Mouse (Mus musculus) kidney, postnatal 14 days (tissue): ENCODE data around the gene Xpnpep1.

Experiments used
- DNase-seq: peaks from one replicate; pipeline ENCODE4 v3.0.0; 2022; ENCODE audit warnings: mixed read lengths

Xpnpep1 gene

DNA sequence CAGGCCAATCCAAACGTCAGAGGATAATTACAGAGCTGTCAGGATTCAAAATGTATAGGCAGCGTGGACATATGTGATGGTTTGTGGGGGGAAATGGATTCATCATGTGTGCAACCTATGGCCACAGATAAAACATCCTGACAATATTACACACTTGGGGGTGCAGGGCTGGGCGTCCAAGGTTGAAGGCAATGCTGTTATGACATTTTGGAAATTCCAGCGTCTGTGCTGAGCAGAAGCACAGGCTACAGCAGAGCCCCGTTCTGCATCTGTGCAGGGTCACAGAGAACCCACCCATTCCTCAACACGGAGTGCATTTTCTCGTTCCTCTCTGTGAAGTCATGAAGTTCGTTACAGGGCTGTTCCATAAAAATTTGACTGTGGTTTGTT lies 25.0 kb upstream of the Xpnpep1 start:
- DNase-seq = no peak

DNA sequence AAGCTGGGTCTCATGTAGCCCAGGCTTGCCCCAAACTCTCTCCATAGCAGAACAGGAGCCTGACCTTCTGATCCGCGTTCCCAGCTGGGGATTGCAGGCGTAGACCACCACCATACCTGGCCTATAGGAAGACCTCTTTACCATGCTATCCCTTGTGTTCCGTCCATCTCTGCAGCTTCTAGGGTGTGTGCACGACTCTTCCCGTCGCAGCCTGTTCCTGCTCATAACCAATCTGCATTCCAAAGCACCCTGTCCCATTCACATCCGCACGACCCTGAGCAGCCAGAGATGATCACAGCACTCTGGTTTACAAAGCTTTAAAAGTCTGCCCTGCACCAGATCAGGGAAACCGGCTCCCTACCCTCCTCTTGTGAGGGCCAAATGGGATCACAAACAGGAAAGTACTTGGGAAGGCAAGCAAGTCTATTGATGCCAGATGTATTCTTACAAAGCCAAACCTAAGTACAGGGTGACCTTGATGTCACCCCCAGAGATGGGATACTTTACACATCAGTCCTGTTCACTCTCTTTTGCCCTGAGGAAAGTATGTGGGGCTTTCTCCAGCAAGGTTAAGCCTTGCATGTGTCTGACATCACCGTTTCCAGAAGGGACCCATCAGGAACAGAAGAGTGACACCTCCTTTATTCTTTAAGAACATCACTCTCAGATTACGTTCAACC lies 24.4 kb upstream of the Xpnpep1 start:
- DNase-seq = no peak

DNA sequence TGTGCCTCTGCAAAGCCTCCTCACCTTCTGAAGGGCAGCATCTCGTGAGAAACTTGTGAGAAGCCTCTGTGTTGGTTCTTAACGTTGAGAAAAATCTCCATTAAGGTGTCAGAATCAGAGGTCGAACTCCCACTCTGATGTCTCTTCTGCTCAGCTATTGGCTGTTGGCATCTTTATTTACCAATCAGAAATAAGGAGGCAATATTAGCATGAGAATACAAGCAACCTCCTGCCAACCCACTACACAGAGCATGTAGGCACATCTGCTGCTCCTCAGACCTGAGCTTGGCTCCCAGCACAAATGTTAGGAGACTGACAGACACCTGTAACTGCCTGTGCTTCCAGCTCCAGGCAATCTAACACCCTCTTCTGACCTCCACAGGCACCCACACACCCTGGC lies 22.0 kb upstream of the Xpnpep1 start:
- DNase-seq = no peak

DNA sequence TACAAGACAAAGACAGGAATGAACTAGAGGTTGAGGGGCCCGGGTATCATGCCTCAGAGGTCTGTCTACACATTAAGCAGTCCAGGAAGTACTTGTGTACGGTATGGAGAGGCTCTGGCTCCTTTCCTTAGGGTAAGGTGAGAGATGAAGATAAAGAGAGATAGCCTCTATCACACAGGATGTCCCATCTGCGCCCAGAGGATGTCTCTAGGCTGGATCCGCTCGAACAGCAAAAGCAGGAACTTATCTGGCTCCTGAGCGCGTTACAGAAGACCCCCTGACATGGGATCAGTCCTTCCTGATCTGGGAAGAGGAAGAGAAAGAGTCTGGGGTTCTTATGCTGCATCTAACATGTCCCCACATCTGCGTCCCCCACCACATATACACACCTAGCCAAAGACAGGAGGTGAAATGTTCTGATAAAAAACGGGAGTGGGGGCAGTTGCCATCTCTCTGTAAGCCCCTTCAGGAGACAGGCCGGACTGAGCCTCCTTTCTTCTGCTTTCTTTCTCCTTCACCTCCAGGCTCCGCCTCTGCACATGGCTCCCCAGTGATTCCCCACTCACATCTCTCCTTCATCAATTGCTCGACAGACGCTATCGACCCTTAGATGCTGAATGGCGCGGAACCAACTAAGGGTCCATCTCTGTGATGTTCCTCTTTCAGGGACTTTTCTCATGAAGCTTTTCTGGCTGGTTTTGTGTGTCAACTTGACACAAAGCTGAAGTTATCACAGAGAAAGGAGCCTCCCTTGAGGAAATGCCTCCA lies 19.5 kb upstream of the Xpnpep1 start:
- DNase-seq = no peak

DNA sequence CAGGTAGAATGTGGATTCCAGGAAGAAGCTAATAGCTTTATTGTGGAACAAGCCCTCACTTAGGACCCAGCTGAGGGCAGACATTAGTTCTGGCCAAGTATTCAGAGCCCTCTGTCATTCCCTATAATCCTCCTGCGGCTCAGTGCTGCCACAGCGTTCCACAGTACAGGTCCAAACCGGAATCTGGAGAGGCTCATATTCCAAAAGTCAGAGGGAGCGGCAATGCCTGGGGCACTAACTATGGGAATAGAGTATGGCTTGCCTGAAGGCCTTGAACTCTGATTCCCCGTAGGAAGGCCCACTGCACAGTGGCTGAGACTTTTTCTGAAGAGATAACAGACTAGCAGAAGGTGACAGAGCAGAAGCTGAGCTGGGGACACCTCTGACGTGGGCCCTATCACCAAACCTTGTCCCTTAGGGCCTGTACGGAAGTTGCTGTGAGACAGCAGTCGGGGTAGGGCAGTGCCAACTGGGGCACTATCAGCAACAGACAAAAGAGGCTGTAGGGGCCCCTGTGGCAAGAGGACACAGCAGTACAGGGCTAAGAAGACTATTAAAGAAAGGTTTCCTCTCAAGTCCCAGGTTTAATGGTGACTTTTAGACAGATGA lies 18.8 kb upstream of the Xpnpep1 start:
- no peak for DNase-seq

DNA sequence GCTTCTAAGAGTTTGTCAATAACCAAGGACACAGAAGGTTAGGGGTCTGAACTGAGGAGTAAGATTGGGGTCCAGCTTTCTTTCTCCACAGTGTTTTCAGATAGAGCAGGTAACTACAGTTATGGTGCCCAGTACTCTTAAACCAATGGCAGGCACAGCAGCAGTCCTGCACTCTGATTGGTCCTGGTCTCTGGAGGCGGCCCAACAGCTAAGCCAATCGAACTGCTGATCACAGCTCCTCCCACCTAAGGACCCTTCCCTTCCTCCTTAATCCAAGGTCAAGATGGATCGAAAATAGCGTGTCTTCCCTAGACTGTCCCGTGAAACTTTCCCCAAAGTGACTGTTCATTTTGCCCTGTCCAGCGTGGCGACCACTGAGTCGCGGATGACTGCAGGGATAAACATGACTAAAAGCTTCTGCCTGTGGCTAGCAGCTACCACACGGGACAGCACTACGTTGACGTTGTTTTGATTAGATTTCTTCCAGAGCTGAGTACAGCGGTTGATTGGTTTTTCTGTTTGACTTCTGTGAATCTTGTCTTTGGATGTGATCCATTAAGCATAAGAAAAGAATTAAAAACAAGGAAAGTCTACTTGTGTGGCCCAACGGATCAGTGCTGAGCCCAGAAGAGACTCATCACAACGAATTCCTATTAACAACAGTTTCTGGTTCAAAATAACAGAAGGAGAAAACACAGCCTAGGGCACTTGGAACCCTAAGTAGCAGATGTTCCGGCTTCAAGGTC lies 18.1 kb upstream of the Xpnpep1 start:
- DNase-seq = no peak

DNA sequence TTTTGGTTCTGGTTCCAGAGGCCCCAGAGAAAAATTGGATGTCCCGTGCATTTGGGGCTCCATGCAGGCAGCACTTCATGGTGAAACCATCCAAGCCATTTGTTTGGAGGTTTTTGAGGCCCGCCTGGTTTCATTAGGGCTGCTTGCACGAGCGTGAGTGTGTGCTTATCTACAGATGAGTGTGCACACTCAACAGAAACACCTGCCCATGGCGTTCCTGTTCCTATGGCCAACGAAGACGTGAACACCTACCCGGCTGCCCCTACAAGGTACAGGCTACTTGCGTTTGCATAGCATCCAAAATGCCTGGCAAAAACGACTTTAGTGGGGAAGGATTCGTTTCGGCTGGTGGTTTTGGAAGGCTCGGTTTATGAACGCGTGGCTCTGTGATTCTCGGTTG lies 13.3 kb upstream of the Xpnpep1 start:
- DNase-seq = no peak

DNA sequence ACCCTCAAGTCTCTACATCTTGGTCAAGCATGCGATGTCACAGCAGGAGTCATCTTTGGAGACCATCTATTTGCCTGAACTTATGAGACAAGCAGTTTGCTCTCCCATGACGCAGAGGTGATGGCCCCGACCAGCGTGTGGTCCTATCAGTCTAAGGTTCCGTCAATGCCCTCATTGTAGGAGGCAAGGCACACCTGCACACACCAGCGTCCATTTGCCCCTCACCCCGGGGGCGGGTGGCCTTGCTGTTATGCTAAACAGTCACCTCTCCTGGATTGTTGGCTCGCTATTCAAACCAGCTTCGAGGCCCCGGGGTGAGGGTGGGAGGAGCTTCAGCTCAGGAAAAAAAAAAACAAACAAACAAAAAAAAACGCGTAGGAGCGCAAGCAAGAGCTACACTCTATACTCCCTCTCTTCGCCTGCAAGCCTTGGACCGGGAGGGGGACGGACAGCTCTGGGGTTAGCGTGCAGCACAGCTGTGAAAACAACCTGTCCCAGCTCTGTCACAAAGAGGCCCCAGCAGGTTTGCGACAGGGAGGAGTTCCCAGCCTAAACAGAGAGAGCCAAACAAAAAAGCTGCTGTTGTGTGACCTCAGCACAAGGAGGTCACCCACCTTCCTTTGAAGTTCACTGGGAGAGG lies 12.1 kb upstream of the Xpnpep1 start:
- no peak for DNase-seq

DNA sequence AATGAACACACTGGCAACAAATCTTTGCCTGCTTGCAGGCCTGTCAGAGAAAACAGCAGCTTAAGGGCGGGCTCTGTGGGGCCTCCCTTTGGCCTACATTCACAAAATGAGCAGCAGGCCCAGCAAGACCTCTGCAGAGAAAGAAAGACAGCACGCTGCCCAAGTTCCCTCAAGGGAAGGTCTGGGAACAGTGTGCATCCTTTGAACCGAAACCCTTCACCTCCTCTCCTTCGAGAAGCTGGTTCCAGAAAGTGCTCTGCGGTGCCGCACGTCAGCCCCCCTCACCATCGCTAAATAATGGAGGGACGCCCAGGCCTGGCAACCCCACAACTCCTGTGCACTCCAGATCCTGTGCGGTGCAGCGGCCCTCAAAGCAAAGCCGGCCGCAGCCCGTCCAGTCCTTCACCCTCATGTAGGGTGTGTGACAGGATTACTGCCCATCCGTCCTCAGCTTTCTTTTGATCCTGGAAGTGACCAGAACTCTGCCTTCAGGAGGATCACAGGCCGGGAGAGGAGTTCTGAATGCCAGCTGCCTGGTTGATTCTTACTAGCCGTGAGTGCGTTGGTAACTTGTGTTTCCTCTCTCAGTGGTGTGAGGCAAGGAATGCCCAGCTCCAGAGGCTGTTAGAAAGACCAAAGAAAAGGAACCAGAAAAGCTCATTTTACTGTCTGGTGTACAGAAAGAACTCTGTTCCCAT lies 11.4 kb upstream of the Xpnpep1 start:
- no peak for DNase-seq

DNA sequence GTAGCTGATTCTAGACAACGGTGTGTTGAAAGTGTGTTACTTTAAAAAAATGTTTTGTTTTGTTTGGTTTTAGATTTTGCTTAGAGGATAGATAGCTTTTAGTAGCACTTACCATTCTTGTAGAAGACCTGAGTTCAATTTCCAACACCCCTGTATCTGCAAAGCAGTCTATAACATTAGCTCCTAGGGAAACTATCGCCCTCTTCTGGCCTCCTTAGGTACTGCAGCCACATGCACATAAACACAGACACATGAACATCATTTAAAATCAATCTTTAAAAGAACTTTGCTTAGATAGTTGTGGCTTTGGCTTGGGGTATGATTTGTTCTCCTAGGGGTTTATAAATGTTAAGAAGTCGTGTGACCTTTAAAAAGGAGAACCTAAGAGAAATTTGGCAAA lies 10.1 kb upstream of the Xpnpep1 start:
- DNase-seq = no peak

DNA sequence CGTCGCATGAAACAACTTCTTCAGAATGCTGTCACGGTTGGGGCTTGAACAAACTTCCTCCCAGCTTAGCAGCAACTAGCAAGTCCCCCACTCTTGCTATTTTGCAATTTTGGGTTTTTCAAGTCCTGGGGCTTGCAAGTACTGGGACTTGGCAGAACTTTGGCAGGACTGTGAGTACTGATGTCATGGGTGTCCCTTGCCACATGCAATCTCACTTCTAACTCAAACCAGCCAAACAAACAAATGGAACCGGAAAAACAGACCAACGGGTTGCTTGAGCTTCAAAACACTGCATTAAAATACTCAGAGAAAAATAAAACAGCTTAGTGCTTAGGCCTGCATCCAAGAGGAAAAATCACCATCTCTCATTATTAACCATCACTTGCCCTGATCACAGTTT lies 7.2 kb upstream of the Xpnpep1 start:
- no peak for DNase-seq

DNA sequence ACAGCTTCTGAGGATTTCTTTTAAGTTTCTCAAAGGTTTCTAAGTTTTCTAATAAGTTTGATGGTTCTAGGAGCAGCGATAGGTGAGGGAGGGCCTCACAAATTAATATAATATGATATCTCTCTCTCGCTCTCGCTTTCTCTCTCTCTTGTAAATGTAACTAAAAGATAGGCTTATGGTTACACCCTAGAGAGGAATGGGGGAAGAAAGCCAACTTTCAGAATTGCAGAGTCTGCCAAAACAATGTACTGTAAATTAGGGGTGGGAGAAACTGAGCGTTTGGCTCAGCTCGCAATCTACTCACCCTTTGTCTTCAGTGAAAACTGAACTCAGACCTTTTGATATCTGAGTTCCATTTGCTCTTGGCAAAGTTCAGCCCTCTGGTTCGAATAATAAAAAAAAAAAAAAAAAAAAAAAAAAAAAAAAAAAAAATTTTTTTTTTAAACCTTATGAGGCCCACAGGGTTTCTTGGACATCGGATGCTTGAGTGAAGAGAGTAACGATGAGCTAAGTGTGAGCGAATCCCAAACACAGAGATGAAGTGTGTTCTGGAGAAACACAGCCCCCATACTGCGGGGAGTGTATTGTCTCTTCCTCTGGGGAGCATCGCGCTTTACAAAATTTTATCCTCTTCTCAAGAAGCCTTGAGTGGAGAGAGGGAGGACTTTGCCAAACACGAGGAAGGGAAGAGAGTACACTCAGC lies 3.6 kb upstream of the Xpnpep1 start:
- no peak for DNase-seq

DNA sequence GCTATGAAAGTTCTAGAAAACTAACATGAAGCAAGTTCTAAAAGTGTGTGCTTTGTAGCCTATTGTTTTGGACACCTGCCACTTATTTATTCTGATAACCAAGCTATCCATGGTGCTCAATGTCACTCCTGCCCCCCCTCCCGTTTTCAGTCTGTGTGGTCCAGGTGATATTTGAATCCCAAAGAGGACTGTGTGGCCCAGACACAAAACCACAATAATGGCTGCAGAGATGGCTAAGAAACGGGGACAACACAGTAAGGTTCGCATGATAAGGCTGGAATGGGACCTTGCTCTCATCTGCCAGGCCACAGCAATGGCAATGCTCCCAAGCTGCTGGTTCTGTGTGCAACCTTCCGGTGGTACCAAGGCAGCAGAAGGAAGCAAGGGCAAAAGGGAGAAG lies 1.6 kb upstream of the Xpnpep1 start:
- no peak for DNase-seq

DNA sequence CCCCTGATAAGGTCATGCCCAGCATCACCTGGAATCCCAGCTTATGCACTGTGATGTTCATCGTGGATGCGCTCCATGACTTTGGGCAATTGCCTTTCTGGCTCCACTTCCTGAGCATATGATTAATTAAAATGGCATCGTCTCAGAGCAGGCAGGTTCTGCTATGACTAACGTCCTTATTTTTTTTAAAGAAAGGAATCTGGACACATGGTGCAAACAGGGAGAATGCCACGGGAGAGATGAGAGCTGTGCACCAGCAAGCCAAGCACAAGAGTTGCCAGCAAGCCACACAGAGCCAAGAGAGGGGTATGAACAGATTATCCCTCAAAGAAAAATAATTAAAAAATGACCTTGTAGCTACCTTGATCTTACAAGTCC lies 1.1 kb upstream of the Xpnpep1 start:
- no peak for DNase-seq

DNA sequence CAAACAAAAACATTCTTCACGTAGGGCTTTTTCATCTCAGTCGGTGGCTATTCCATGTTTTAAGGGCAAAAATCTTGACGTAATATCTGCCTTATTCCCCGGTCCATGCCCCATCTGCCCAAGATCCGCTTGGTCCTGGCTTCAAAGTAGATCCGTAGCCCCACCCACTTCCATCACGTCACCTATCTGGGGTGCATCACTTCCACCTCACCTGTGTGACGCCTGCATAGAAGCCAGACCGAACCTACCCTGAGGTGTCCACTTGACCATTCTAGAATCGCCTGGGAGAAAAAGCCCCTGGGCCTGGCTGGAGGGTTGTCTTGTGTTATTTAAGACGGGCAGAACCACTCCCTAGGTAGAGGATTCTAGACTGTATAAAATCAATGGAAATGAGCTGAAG lies 924 bp downstream of the Xpnpep1 start:
- DNase-seq = no peak

DNA sequence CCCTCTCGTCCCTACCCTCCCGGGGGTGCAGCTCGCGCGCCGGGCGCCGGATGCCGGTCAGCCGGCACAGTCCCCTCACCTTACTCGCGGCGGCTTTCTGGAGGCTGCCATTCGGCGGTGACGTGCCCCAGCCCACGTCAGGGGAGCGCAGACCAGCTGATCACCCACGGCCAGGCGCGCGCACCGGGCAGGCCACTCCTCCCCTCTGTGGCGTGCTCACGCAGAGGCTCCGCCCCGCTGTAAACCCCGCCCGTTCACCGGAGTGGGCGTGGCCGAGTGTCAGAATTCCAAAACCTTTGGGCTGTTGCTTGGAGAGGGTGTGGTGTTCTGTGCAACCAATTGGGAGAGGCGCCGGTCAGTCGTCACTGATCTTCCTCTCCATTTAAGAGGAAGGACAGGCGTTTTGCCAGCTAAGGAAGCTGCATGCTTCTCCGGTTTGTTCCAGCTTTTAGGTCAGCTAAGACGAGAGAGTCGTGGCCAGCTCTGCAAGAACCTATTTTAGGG lies 1.5 kb downstream of the Xpnpep1 start:
- DNase-seq = peak; percentile 100

DNA sequence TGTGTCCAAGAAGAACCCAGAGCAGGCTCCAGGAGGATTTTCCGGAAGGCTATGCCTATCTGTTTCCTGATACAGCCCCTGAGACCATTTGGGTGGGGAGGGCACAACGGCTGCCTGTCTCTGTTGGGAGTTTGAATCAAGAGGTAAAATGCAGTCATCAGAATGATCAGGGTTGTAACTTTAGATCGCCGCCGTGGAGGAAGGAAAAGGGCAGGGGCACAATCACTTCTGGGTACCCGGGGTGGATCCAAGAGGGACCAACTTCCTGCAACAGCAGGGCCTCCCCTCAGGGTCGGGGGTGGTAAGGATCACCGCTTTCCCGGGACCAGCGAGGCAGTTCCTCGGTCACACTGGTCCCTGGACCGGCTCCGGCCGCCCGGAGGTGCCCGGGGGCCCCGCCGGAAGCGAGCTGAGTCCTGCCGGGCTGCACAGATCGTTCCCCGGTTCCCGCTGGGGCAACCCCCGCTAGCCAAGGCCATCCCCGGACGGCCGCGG lies 2.0 kb downstream of the Xpnpep1 start:
- DNase-seq = peak; percentile 42

DNA sequence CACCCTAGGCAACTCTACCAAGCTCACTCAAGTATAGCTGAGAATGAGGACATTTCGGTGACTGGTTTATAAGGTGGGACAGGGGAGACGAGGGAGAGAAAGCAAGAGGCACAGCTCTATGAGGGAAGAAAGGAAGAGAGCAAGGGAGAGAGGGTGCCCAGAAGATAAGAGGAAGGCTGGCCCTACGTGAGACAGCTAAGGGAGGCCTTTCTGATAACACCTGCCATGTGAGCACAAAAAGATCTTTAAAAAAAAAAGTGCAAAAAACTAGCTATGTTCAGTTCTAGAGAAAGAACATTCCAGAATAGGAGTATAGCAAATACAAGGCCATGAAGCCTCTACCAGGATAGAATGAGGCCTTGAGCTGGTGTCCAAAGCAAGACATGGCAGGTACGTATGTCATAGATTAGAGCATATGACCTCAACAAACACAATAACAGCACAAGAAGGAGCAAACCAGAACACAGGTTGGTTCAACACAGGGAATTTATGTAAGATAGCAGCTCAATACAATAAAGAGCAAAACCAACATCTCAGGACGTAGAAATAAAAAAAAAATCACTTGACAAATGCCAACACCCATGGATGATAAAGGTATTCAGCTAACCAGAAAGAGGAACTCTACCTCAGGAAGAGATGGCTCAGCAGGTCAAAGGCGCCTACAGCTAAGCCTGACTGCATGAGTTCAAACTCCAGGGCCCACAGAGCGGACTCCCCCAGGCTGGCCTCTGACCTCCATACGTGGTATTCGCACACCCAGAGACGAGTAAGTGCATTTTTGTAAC lies 6.7 kb downstream of the Xpnpep1 start:
- DNase-seq = no peak

DNA sequence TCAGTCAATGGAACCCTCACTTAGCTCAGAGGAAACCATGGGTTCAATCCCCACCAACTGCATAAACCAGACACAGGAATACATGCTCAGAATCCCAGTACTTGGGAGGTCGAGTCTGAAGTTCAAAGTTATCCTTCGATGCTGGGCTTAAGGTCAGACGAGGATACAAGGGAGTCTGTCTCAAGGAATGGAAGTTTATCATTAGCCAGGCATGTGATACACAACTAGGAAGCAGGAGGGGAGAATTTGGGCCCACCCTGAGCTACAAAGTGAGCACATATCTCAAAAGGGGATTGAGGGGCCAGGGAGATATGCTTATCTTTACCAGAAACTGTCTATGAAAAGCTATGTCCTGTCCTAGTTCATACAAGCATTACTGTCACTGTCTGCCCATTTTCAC lies 7.4 kb downstream of the Xpnpep1 start:
- DNase-seq = peak; percentile 69

DNA sequence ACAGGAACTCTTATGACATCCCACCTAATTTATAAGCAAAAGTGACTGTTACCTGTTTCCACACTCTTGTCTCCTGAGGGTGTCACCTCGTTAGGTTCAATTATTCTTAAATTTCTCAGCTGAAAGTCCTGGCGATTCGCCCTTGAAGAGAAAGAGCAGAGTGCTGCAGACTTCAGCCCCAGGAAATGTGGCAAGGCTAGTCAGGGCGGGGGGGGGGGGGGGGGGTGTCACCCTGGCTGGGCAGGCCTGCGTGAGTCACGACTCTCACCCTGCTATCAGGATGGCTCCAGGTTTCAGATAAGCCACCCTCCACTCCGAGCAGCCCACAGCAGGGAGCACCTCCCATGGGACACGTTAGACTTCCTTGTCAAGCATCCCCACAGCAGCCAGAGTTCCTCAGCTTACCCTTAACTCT lies 8.1 kb downstream of the Xpnpep1 start:
- no peak for DNase-seq

DNA sequence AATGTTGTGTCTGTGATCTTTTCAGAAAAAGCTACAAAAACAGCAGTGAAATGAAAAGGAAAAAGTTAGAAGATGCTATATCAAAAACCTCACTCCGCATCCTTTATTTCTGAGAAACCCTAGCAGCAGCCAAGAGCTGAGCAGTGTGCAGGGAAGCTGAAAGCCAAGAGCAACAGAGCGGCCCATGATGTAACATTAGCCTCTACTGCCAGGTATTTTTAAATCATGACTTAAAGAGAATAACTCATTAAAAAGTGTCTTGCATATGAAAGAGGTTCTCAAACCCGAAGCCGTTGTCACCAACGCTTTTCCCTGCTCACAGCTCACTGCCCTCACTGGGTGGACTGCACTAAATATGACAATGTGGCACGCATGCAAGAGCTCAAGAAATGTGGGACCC lies 9.7 kb downstream of the Xpnpep1 start:
- DNase-seq = no peak
